Mouse (Mus musculus): ENCODE data around the gene Tmtc4. TPM values are rescaled to one million over a fixed set of nuclear protein-coding genes. Genes with fewer than 3 reads are reported as not detected.

Gene Tmtc4
- polyA plus RNA-seq, 1 experiment from 2014 or later: 17.4 TPM

GRCm38 (mm10) chr14:122872612-122873011, 111.2 kb downstream of the Tmtc4 start:
- 72% methylated on average over 6 of the region's 6 CpGs for WGBS
- no peak for ATAC-seq
- Histone ChIP-seq H3K4me2 (ENCODE audit: low read depth, low read length) (no peak overlapping the region), H3K27ac (ENCODE audit: low read length) (no peak overlapping the region), H3K9ac (ENCODE audit: low read depth, low read length) (no peak overlapping the region), H3K4me3 (ENCODE audit: low read length) (no peak overlapping the region), H3K27me3 (replicated peaks; ENCODE audit: control insufficient read depth, insufficient read depth, low read length) (no peaks in the 10 kb centered on the region), H3K9me3 (ENCODE audit: control insufficient read depth, low read length) (no peaks in the 10 kb centered on the region), H3K4me1 (ENCODE audit: control insufficient read depth, insufficient read depth, low read length) (no peaks in the 10 kb centered on the region), H3K36me3 (ENCODE audit: control insufficient read depth, insufficient read depth, low read length) (no peaks in the 10 kb centered on the region)

GRCm38 (mm10) chr14:122871841-122872580, 111.8 kb downstream of the Tmtc4 start:
- Histone ChIP-seq H3K4me1 (ENCODE audit: control insufficient read depth, insufficient read depth, low read length) (no peaks in the 10 kb centered on the region), H3K4me2 (ENCODE audit: low read depth, low read length) (no peak overlapping the region), H3K9ac (ENCODE audit: low read depth, low read length) (no peak overlapping the region), H3K9me3 (ENCODE audit: control insufficient read depth, low read length) (no peaks in the 10 kb centered on the region), H3K4me3 (ENCODE audit: low read length) (no peak overlapping the region), H3K27me3 (replicated peaks; ENCODE audit: control insufficient read depth, insufficient read depth, low read length) (no peaks in the 10 kb centered on the region), H3K36me3 (ENCODE audit: control insufficient read depth, insufficient read depth, low read length) (no peaks in the 10 kb centered on the region), H3K27ac (ENCODE audit: low read length) (no peak overlapping the region)
- no peak for ATAC-seq
- WGBS: 53% methylated on average over 4 of the region's 4 CpGs

GRCm38 (mm10) chr14:122869831-122870230, 114.0 kb downstream of the Tmtc4 start:
- Histone ChIP-seq H3K4me3 (ENCODE audit: low read length) (no peak overlapping the region), H3K4me2 (ENCODE audit: low read depth, low read length) (no peak overlapping the region), H3K36me3 (ENCODE audit: control insufficient read depth, insufficient read depth, low read length) (no peaks in the 10 kb centered on the region), H3K9me3 (ENCODE audit: control insufficient read depth, low read length) (no peaks in the 10 kb centered on the region), H3K27me3 (replicated peaks; ENCODE audit: control insufficient read depth, insufficient read depth, low read length) (no peaks in the 10 kb centered on the region), H3K4me1 (ENCODE audit: control insufficient read depth, insufficient read depth, low read length) (no peaks in the 10 kb centered on the region), H3K27ac (ENCODE audit: low read length) (no peak overlapping the region), H3K9ac (ENCODE audit: low read depth, low read length) (no peak overlapping the region)
- ATAC-seq: no peak
- WGBS: 75% methylated on average over 6 of the region's 6 CpGs

Other genes with a start within 250 kb of the Tmtc4 start
- gene Ggact, start 70.3 kb downstream of the Tmtc4 start, polyA plus RNA-seq (2015; fragmentation: Nextera tagmentation; extraction: Ambion mirVana): 49.1 and 50.4 TPM in 2 replicates